Mouse (Mus musculus): ENCODE results near the gene Popdc2. TPM values are rescaled to one million over a fixed set of nuclear protein-coding genes. Genes with fewer than 3 reads are reported as not detected.

The Popdc2 gene
- polyA plus RNA-seq, 1 experiment from 2014 or later = 0.68 TPM

DNA sequence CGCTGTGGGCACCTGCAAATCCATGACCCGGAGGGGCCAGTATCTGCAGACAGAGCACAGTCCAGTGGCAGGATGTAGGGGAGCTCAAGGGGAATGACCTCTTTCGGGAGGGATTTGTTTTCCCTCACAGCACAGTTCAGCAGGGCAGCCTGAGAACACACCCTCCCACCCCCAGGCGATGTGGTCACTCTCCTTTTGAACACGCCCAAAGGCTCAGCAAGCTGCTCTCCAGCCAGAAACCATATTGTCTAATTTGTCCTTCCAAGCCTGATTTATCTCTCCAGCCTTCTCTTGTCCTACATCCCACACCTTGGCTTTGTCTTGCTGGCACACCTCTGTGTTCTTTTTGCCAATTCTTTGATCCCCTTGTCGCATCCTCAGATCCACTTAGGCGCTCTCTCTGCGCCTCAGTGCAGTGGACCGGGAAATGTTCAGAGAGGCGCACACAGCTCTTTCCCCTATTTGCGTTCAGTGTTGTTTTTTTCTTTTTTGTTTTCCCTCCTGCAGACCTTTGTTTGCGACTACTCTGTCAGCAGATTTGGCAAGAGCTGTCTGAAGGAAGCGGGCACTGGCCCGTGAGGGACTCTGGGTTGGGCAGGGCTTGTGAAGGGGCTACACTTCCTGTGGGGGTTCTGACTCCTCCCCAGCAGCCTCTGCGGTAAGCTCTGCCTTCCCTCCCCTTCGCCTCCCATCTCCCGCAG lies 37.7 kb downstream of the Popdc2 start:
- H3K36me3 ChIP-seq (ENCODE audit: control insufficient read depth, insufficient read depth, low read length) = no peaks in the 10 kb centered on the region
- H3K27me3 ChIP-seq (replicated peaks; ENCODE audit: control insufficient read depth, insufficient read depth, low read length) = no peaks in the 10 kb centered on the region
- peak overlapping the region; percentile 7 for H3K27ac ChIP-seq (ENCODE audit: low read depth, low read length)
- peak; percentile 96 for ATAC-seq
- peaks cover 11% of the 10 kb centered on the region for H3K4me1 ChIP-seq (ENCODE audit: control insufficient read depth, insufficient read depth, low read depth, low read length)
- H3K4me2 ChIP-seq (ENCODE audit: low read length) = peak overlapping the region; percentile 66
- peak overlapping the region; percentile 59 for H3K9ac ChIP-seq (ENCODE audit: low read depth, low read length)
- H3K4me3 ChIP-seq (ENCODE audit: low read length) = peak overlapping the region; percentile 33
- 13% methylated on average over 17 of the region's 17 CpGs for WGBS
- no peaks in the 10 kb centered on the region for H3K9me3 ChIP-seq (ENCODE audit: control insufficient read depth, low read length)

DNA sequence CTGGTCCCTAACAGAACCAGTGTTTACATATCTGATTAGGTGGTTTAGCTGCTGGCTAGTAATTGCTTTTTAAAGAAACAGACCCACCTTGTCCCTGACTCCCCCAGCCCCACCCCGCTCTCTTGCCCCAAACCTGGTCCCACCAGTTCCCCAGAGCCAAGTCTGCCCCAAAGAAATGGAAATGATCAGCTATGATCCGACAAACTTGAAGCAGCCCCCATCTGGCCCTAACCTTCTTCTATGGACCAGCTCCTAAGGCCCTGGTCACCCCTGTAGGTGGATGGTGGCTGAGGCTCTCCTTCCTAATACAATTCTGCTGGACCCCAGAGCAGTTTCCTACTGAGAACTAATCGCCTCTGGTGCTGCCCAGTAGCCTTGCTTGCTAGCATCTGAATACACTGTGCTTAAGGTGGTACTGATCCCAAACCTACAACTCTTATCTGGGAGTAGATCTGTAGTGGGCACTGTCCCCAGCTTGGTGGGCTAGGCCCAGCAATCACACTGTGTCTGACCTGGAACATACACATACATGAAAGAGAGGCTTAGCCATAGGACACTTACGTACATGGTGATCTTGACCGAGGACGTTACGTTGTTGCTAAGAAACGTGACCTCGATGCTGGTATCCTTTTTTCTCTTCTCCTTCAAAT lies 38.4 kb downstream of the Popdc2 start:
- no peak; the same call in 1 of the 2 replicates for ATAC-seq
- Histone ChIP-seq H3K4me2 (ENCODE audit: low read length) (peak overlapping the region; percentile 66), H3K9ac (ENCODE audit: low read depth, low read length) (peak overlapping the region; percentile 59; the same call in 1 of the 2 replicates), H3K9me3 (ENCODE audit: control insufficient read depth, low read length) (no peaks in the 10 kb centered on the region), H3K4me3 (ENCODE audit: low read length) (peak overlapping the region; percentile 33; the same call in 1 of the 2 replicates), H3K36me3 (ENCODE audit: control insufficient read depth, insufficient read depth, low read length) (no peaks in the 10 kb centered on the region), H3K4me1 (ENCODE audit: control insufficient read depth, insufficient read depth, low read depth, low read length) (peaks cover 11% of the 10 kb centered on the region), H3K27ac (ENCODE audit: low read depth, low read length) (peak overlapping the region; percentile 7), H3K27me3 (replicated peaks; ENCODE audit: control insufficient read depth, insufficient read depth, low read length) (no peaks in the 10 kb centered on the region)
- WGBS = 70% methylated on average over 9 of the region's 9 CpGs

DNA sequence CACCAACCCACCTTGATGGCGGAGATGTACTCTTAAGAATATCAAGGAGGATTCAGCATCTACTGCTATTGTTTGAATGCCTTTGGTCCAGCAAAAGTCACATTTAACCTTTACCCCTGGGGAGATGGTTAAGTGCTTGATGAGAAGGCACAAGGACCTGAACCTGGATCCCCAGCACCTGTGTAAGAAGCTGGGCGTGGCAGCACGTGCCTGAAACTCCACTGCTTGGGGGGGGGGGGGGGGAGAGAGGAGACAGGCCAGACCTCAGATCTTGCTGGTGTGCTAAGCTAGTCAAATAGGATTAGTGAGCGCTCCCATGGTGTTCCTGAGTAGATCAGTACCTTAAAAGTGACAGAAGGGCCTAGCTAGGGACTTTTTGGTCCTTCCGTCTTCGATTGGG lies 39.5 kb downstream of the Popdc2 start:
- H3K9ac ChIP-seq (ENCODE audit: low read depth, low read length) = no peak overlapping the region
- no peak overlapping the region for H3K4me3 ChIP-seq (ENCODE audit: low read length)
- H3K36me3 ChIP-seq (ENCODE audit: control insufficient read depth, insufficient read depth, low read length) = no peaks in the 10 kb centered on the region
- no peaks in the 10 kb centered on the region for H3K9me3 ChIP-seq (ENCODE audit: control insufficient read depth, low read length)
- no peak for ATAC-seq
- H3K27me3 ChIP-seq (replicated peaks; ENCODE audit: control insufficient read depth, insufficient read depth, low read length) = no peaks in the 10 kb centered on the region
- no peak overlapping the region for H3K4me2 ChIP-seq (ENCODE audit: low read length)
- 87% methylated on average over 6 of the region's 6 CpGs for WGBS
- H3K27ac ChIP-seq (ENCODE audit: low read depth, low read length) = no peak overlapping the region
- peaks cover 11% of the 10 kb centered on the region for H3K4me1 ChIP-seq (ENCODE audit: control insufficient read depth, insufficient read depth, low read depth, low read length)

DNA sequence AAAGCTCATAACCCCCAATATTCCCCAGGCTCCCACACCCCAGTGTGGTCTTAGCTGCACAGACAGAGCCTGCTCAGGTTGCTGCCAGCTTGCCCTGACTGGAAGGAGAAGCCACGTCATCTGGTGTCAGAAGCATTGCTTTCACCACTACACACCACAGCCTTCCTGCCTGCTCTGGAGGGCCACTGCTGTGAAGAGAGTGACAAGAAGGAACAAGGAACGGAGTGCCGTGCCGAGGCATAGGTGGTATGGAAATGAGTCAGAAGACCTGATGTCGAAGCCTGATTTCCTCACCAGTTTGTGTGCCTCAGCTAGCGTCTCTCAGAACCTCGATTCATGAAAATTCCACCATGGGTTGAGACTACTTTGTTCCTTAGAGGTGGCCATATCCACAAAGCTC lies 41.6 kb downstream of the Popdc2 start:
- H3K4me1 ChIP-seq (ENCODE audit: control insufficient read depth, insufficient read depth, low read depth, low read length) = peaks cover 11% of the 10 kb centered on the region
- H3K36me3 ChIP-seq (ENCODE audit: control insufficient read depth, insufficient read depth, low read length) = no peaks in the 10 kb centered on the region
- 92% methylated on average over 7 of the region's 7 CpGs for WGBS
- no peak for ATAC-seq
- no peaks in the 10 kb centered on the region for H3K9me3 ChIP-seq (ENCODE audit: control insufficient read depth, low read length)
- H3K27ac ChIP-seq (ENCODE audit: low read depth, low read length) = no peak overlapping the region
- H3K9ac ChIP-seq (ENCODE audit: low read depth, low read length) = no peak overlapping the region
- H3K4me2 ChIP-seq (ENCODE audit: low read length) = no peak overlapping the region
- no peaks in the 10 kb centered on the region for H3K27me3 ChIP-seq (replicated peaks; ENCODE audit: control insufficient read depth, insufficient read depth, low read length)
- H3K4me3 ChIP-seq (ENCODE audit: low read length) = no peak overlapping the region

DNA sequence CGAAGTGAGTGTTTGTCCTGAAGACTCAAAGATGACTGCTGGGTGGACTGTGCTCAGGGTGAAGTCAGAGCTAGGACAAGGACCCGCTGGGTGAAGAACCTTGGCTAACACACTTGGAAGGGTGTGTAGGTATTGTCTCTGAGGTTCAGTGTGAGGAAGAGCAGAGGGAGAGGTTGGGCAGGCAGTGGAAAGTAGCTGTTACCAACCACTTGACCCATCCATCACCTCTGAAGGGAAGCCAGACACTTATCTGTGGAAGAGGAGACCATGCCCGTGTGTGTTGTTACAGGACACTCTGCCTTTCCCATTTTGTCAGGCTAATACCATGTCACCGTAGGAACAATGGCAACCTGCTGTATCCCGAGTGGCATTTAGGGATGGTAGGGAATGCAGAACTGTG lies 44.3 kb downstream of the Popdc2 start:
- 72% methylated on average over 5 of the region's 5 CpGs for WGBS
- H3K4me3 ChIP-seq (ENCODE audit: low read length) = no peak overlapping the region
- no peaks in the 10 kb centered on the region for H3K36me3 ChIP-seq (ENCODE audit: control insufficient read depth, insufficient read depth, low read length)
- H3K4me2 ChIP-seq (ENCODE audit: low read length) = no peak overlapping the region
- H3K9me3 ChIP-seq (ENCODE audit: control insufficient read depth, low read length) = no peaks in the 10 kb centered on the region
- H3K9ac ChIP-seq (ENCODE audit: low read depth, low read length) = no peak overlapping the region
- no peak for ATAC-seq
- no peak overlapping the region for H3K27ac ChIP-seq (ENCODE audit: low read depth, low read length)
- no peaks in the 10 kb centered on the region for H3K27me3 ChIP-seq (replicated peaks; ENCODE audit: control insufficient read depth, insufficient read depth, low read length)
- H3K4me1 ChIP-seq (ENCODE audit: control insufficient read depth, insufficient read depth, low read depth, low read length) = no peaks in the 10 kb centered on the region

DNA sequence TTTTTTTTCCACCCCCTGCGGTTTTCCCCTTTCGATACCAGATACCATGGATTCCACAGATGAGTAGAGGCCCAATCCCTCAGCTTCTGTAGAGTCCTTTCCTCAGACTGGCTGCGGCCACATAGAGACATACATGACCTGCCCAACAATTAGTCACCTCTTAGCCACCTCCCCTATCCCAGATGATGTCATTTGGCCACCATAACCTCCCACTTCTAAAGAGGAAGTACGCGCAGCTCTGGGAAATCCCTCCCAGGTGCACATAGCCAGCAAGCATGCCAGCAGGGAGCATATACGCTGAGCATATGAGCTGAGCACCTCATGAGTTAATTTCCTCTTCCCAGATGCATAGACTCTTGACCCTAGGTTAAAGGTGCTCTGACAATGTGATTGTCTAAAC lies 44.7 kb downstream of the Popdc2 start:
- Histone ChIP-seq H3K9ac (ENCODE audit: low read depth, low read length) (no peak overlapping the region), H3K4me3 (ENCODE audit: low read length) (no peak overlapping the region), H3K9me3 (ENCODE audit: control insufficient read depth, low read length) (no peaks in the 10 kb centered on the region), H3K27ac (ENCODE audit: low read depth, low read length) (no peak overlapping the region), H3K27me3 (replicated peaks; ENCODE audit: control insufficient read depth, insufficient read depth, low read length) (no peaks in the 10 kb centered on the region), H3K36me3 (ENCODE audit: control insufficient read depth, insufficient read depth, low read length) (no peaks in the 10 kb centered on the region), H3K4me2 (ENCODE audit: low read length) (no peak overlapping the region), H3K4me1 (ENCODE audit: control insufficient read depth, insufficient read depth, low read depth, low read length) (no peaks in the 10 kb centered on the region)
- WGBS = 82% methylated on average over 6 of the region's 6 CpGs
- ATAC-seq = no peak

DNA sequence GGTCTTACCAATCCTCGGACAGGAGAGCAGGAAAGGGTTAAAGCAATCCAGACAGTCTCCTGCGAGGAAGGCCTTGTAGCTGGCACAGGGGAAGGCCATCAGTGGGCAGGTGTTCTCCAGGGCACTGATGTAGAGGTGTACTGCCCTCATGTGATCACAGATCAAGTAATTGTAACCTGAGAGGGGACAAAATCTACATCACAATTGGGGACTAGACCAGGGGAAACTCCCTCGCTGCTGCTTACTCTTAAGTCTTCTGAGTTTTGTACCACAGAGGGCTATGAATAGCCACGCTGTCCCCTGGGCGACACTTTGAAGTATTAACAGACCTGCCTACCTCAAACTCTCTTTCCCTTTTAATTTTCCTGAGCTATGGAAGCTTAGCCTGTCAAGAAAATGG lies 45.6 kb downstream of the Popdc2 start:
- Histone ChIP-seq H3K27ac (ENCODE audit: low read depth, low read length) (no peak overlapping the region), H3K4me1 (ENCODE audit: control insufficient read depth, insufficient read depth, low read depth, low read length) (no peaks in the 10 kb centered on the region), H3K4me3 (ENCODE audit: low read length) (no peak overlapping the region), H3K4me2 (ENCODE audit: low read length) (no peak overlapping the region), H3K9ac (ENCODE audit: low read depth, low read length) (no peak overlapping the region), H3K36me3 (ENCODE audit: control insufficient read depth, insufficient read depth, low read length) (no peaks in the 10 kb centered on the region), H3K27me3 (replicated peaks; ENCODE audit: control insufficient read depth, insufficient read depth, low read length) (no peaks in the 10 kb centered on the region), H3K9me3 (ENCODE audit: control insufficient read depth, low read length) (no peaks in the 10 kb centered on the region)
- ATAC-seq = no peak
- 38% methylated on average over 5 of the region's 5 CpGs for WGBS

DNA sequence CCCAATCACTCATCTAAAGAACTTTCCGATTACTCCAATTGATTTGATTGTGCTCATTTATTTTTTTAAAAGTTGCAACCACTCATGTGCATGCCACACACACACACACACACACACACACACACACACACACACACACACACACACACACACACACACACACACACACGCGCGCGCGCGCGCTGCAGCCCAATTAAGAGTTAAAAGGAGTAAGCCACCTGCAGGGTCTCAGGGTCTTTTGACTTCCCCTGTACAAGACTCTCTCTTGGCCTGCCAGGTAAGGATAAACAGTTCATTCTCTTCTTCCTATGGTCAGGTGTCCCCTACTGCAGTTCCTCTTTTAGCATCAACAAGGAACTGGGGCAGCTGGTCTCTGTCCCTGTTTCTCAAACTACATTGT lies 46.4 kb downstream of the Popdc2 start:
- Histone ChIP-seq H3K4me3 (ENCODE audit: low read length) (no peak overlapping the region), H3K4me2 (ENCODE audit: low read length) (no peak overlapping the region), H3K27ac (ENCODE audit: low read depth, low read length) (no peak overlapping the region), H3K27me3 (replicated peaks; ENCODE audit: control insufficient read depth, insufficient read depth, low read length) (no peaks in the 10 kb centered on the region), H3K9ac (ENCODE audit: low read depth, low read length) (no peak overlapping the region), H3K4me1 (ENCODE audit: control insufficient read depth, insufficient read depth, low read depth, low read length) (no peaks in the 10 kb centered on the region), H3K36me3 (ENCODE audit: control insufficient read depth, insufficient read depth, low read length) (no peaks in the 10 kb centered on the region), H3K9me3 (ENCODE audit: control insufficient read depth, low read length) (no peaks in the 10 kb centered on the region)
- WGBS = over 99% methylated on average over 8 of the region's 8 CpGs
- ATAC-seq = no peak

DNA sequence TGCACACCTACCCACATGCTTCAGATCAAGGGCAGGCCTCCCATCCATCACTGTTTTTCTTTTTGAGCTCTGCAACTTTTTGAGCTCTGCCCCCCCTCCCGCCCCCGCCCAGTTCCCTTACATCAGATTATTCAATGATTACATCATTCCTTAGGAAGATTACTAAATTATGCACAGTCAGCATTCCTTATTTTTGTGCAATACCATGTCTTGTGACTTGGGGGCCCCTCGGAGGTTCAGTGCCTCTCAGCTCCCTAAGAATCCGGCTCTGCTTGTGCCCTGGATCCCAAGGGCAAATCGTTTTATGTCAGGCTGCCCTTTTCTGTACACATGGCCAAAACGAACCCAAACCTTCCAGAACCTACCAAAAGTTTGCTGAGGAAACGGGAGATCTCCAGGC lies 52.9 kb downstream of the Popdc2 start:
- no peaks in the 10 kb centered on the region for H3K36me3 ChIP-seq (ENCODE audit: control insufficient read depth, insufficient read depth, low read length)
- no peaks in the 10 kb centered on the region for H3K9me3 ChIP-seq (ENCODE audit: control insufficient read depth, low read length)
- no peak overlapping the region for H3K4me2 ChIP-seq (ENCODE audit: low read length)
- no peaks in the 10 kb centered on the region for H3K4me1 ChIP-seq (ENCODE audit: control insufficient read depth, insufficient read depth, low read depth, low read length)
- no peak overlapping the region for H3K9ac ChIP-seq (ENCODE audit: low read depth, low read length)
- H3K27me3 ChIP-seq (replicated peaks; ENCODE audit: control insufficient read depth, insufficient read depth, low read length) = no peaks in the 10 kb centered on the region
- no peak overlapping the region for H3K27ac ChIP-seq (ENCODE audit: low read depth, low read length)
- 88% methylated on average over 7 of the region's 7 CpGs for WGBS
- no peak overlapping the region for H3K4me3 ChIP-seq (ENCODE audit: low read length)
- ATAC-seq = no peak

Data from hindbrain, embryonic 16.5 days (tissue).